Mouse (Mus musculus) lung, embryonic 15.5 days (tissue): ENCODE results near the gene Plxnb3. TPM values are rescaled to one million over a fixed set of nuclear protein-coding genes. Genes with fewer than 3 reads are reported as not detected.
A peak's percentile ranks its signal among the peaks of the same experiment; 100 is the strongest.
"Not testable (repeated sequence)": the region's sequence is repeated elsewhere in the genome, so short reads cannot be mapped to it uniquely, and the experiment has no call there.

Experiments
- ATAC-seq: fragments of 200-750 bp; cut with Nextera tagmentation; 2 replicates; pipeline ENCODE4 v1.8.0; 2017; ENCODE audit warnings: moderate number of reproducible peaks, borderline replicate concordance; ENCODE audit not compliant: low FRiP score, low TSS enrichment; ENCODE audit errors: extremely low read depth
- H3K27ac ChIP-seq: fragments of 300-500 bp; sonication (generic); 2 replicates; pipeline ENCODE4 v1.5.1; 2015; ENCODE audit warnings: moderate library complexity, mild to moderate bottlenecking, inconsistent platforms
- H3K27me3 ChIP-seq: fragments of 300-500 bp; sonication (generic); 2 replicates; pipeline ENCODE4 v1.6.1; 2015; ENCODE audit warnings: inconsistent platforms
- H3K36me3 ChIP-seq: fragments of 300-500 bp; sonication (generic); 2 replicates; pipeline ENCODE4 v1.6.1; 2015; ENCODE audit warnings: inconsistent platforms
- H3K4me1 ChIP-seq: fragments of 300-500 bp; sonication (generic); 2 replicates; pipeline ENCODE4 v1.6.1; 2015; ENCODE audit warnings: inconsistent platforms
- H3K4me2 ChIP-seq: fragments of 300-500 bp; sonication (generic); 2 replicates; pipeline ENCODE4 v1.6.1; 2015; ENCODE audit warnings: inconsistent platforms, mild to moderate bottlenecking, moderate library complexity
- H3K4me3 ChIP-seq: fragments of 300-500 bp; sonication (generic); 2 replicates; pipeline ENCODE4 v1.5.1; 2015; ENCODE audit warnings: mild to moderate bottlenecking, inconsistent platforms
- H3K9ac ChIP-seq: fragments of 300-500 bp; sonication (generic); 2 replicates; pipeline ENCODE4 v1.6.1; 2015; ENCODE audit warnings: inconsistent platforms
- H3K9me3 ChIP-seq: fragments of 300-500 bp; sonication (generic); 2 replicates; pipeline ENCODE4 v1.6.1; 2016; ENCODE audit warnings: inconsistent platforms
- WGBS: fragments of 180-500 bp; shearing (Covaris S2); methylation state at CpG from one replicate; pipeline ENCODE4 v1.1.7; 2015; 5-methylcytosine and 5-hydroxymethylcytosine counted together
- polyA plus RNA-seq: library from polyadenylated mRNA; unstranded; fragments of >200 nt; fragmentation: Nextera tagmentation; extraction: Ambion mirVana; gene quantifications from 2 replicates; pipeline ENCODE4 v1.2.1, GENCODE M21; 2015

Plxnb3 gene
- polyA plus RNA-seq, 1 experiment from 2014 or later = 0.30 TPM

GRCm38 (mm10) chrX:73739841-73740240, 17.0 kb upstream of the Plxnb3 start:
- not testable (repeated sequence) for H3K4me1 ChIP-seq, ATAC-seq, H3K27ac ChIP-seq, H3K4me2 ChIP-seq, H3K4me3 ChIP-seq, H3K27me3 ChIP-seq, H3K36me3 ChIP-seq, H3K9ac ChIP-seq, H3K9me3 ChIP-seq
- 87% methylated on average over 7 of the region's 7 CpGs for WGBS

DNA sequence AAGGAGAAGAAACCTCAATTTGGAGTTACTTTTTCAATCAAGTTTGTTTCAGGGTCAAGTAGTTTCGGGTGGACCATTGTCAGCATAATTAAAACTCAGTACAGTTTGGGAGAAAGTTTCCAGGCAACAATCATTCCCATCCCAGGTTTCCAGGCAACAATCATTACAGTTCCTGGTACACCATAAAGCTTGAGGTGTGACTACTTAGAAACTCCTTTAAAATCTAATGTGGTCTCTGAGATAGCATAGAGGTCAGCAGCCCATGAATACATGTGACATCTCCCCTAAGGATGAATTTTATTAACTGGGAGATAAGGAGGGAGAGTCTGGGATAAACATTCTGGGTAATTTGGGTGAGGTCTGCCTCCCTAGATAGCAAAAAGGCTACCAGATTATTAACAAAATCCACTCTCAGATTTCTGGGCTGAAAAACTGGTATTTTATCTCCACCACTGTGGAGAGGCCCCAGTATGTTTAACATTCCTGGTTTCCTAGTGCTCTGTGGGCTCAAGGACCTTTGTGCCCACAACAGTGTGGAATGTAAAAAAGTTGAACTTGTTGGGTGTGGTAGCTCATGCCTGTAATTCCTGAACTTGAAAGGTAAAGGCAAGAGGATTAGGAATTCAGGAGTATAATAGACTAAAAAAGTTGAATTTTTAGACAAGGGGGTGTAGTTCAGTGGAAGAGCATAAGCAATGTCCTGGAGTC, 12.0 kb upstream of the Plxnb3 start:
- Histone ChIP-seq H3K27ac (peak overlapping the region; percentile 76), H3K36me3 (no peaks in the 10 kb centered on the region), H3K9me3 (no peaks in the 10 kb centered on the region), H3K4me2 (no peak overlapping the region), H3K27me3 (no peaks in the 10 kb centered on the region), H3K9ac (no peak overlapping the region), H3K4me3 (no peak overlapping the region), H3K4me1 (no peaks in the 10 kb centered on the region)
- 33% methylated on average over 1 of the region's 1 CpGs for WGBS
- ATAC-seq = no peak

GRCm38 (mm10) chrX:73748977-73749376, 7.9 kb upstream of the Plxnb3 start:
- Histone ChIP-seq H3K9me3 (no peaks in the 10 kb centered on the region), H3K9ac (no peak overlapping the region), H3K4me1 (no peaks in the 10 kb centered on the region), H3K4me2 (no peak overlapping the region), H3K36me3 (no peaks in the 10 kb centered on the region), H3K4me3 (no peak overlapping the region), H3K27ac (no peak overlapping the region), H3K27me3 (no peaks in the 10 kb centered on the region)
- no peak for ATAC-seq
- 86% methylated on average over 1 of the region's 1 CpGs for WGBS

- 78% methylated on average over 13 of the region's 13 CpGs for WGBS
- H3K36me3 ChIP-seq = no peaks in the 10 kb centered on the region
Measured at GRCm38 (mm10) chrX:73758611-73759290, 1.9 kb downstream of the Plxnb3 start.

DNA sequence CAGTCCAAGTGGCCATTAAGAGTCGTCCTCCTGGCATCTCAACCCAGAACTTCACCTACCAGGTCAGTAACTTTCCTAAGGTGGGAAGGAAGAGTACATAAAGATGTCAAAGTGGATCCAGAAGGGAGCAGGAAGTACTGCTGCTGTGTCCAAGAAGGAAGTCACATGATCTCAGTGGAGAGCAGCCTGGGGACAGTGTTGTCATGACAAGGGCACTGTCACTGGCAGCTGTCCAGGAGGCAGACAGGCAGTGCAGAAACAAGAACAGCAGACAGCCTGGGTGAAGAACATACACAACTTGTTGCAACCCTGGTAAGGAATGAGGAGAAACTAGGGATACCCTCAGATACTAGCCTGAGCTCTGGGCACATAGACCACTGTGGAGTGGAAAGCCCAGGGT, 8.4 kb downstream of the Plxnb3 start:
- Histone ChIP-seq H3K27ac (no peak overlapping the region), H3K27me3 (no peaks in the 10 kb centered on the region), H3K4me3 (no peak overlapping the region), H3K4me2 (no peak overlapping the region), H3K9me3 (no peaks in the 10 kb centered on the region), H3K9ac (no peak overlapping the region), H3K36me3 (no peaks in the 10 kb centered on the region), H3K4me1 (peaks cover 5% of the 10 kb centered on the region; the same call in 1 of the 2 replicates)
- ATAC-seq = peak; percentile 53; the same call in 1 of the 2 replicates
- 42% methylated on average over 1 of the region's 1 CpGs for WGBS

More at GRCm38 (mm10) chrX:73758611-73759290, 1.9 kb downstream of the Plxnb3 start:
- Histone ChIP-seq H3K4me2 (no peak overlapping the region), H3K4me3 (no peak overlapping the region), H3K27me3 (no peaks in the 10 kb centered on the region), H3K4me1 (no peaks in the 10 kb centered on the region), H3K9ac (no peak overlapping the region), H3K27ac (no peak overlapping the region), H3K9me3 (no peaks in the 10 kb centered on the region)
- no peak for ATAC-seq

- 59% methylated on average over 9 of the region's 9 CpGs for WGBS
- Histone ChIP-seq H3K27ac (no peak overlapping the region), H3K27me3 (no peaks in the 10 kb centered on the region), H3K4me1 (peaks cover 5% of the 10 kb centered on the region; the same call in 1 of the 2 replicates), H3K9ac (no peak overlapping the region), H3K4me3 (no peak overlapping the region), H3K4me2 (no peak overlapping the region), H3K36me3 (no peaks in the 10 kb centered on the region), H3K9me3 (no peaks in the 10 kb centered on the region)
- ATAC-seq = 0 out of 2 replicates have a peak, but pooled peaks have one; percentile 20
Measured at GRCm38 (mm10) chrX:73767267-73767666, 10.4 kb downstream of the Plxnb3 start.

DNA sequence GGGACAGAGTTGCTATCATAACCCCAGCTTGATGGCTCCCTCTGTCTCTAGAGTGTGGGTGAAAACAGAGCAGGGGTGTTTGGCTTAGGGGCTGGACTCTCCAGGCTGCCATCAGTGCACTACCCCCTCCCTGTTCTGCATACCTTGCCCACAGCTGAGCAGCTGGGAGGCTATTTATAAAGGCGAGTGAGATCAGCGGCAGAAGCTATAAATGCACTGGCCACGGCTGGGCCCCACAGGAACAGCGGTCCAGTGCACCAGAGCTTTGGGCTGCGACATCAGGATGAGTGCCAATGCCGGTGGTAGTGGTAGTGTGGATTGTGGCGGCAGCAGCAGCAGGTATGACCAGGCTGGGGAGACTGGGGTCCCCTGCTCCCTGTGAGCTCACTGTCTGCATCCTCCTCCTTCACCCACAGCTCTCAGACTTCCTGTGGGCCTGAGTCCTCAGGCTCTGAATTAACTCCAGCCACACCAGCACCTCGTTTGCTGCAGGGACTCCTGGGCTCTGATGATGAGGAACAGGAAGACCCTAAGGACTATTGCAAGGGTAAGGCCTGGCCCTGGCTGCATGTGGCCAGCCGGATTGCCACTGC, 17.4 kb downstream of the Plxnb3 start, which contains the start of gene Srpk3:
Gene Srpk3, plus strand, starts transcription at position 238 of the 593 bp plus-strand sequence.
- H3K36me3 ChIP-seq = peaks cover 3% of the 10 kb centered on the region; the same call in 1 of the 2 replicates
- ATAC-seq = no peak
- 51% methylated on average over 9 of the region's 9 CpGs for WGBS
- H3K4me1 ChIP-seq = 0 out of 2 replicates have a peak, but pooled peaks cover 6% of the 10 kb centered on the region
- no peaks in the 10 kb centered on the region for H3K9me3 ChIP-seq
- no peak within 1 kb of the TSS for H3K4me3 ChIP-seq
- H3K9ac ChIP-seq = no peak within 1 kb of the TSS
- H3K4me2 ChIP-seq = no peak within 1 kb of the TSS
- no peak within 1 kb of the TSS; the same call in 1 of the 2 replicates for H3K27ac ChIP-seq
- H3K27me3 ChIP-seq = no peaks in the 10 kb centered on the region

GRCm38 (mm10) chrX:73774802-73775483, 18.1 kb downstream of the Plxnb3 start:
- Histone ChIP-seq H3K36me3 (peaks cover 3% of the 10 kb centered on the region), H3K4me3 (no peak overlapping the region), H3K9ac (no peak overlapping the region), H3K4me2 (no peak overlapping the region), H3K27ac (no peak overlapping the region), H3K9me3 (no peaks in the 10 kb centered on the region), H3K27me3 (no peaks in the 10 kb centered on the region), H3K4me1 (0 out of 2 replicates have a peak, but pooled peaks cover 6% of the 10 kb centered on the region)
- 67% methylated on average over 10 of the region's 10 CpGs for WGBS
- peak; percentile 74; the same call in 1 of the 2 replicates for ATAC-seq

GRCm38 (mm10) chrX:73782227-73782626, 25.3 kb downstream of the Plxnb3 start:
- Histone ChIP-seq H3K27me3 (no peaks in the 10 kb centered on the region), H3K36me3 (peaks cover 18% of the 10 kb centered on the region), H3K4me3 (no peak overlapping the region), H3K9ac (no peak overlapping the region), H3K4me2 (no peak overlapping the region), H3K9me3 (no peaks in the 10 kb centered on the region), H3K27ac (no peak overlapping the region), H3K4me1 (peaks cover 7% of the 10 kb centered on the region)
- no peak for ATAC-seq
- 94% methylated on average over 3 of the region's 3 CpGs for WGBS

GRCm38 (mm10) chrX:73785666-73786065, 28.8 kb downstream of the Plxnb3 start:
- no peak for ATAC-seq
- H3K27ac ChIP-seq = peak overlapping the region; percentile 92; the same call in 1 of the 2 replicates

GRCm38 (mm10) chrX:73786364-73787224, 29.7 kb downstream of the Plxnb3 start, which contains the start of the genes Idh3g and Ssr4:
Idh3g (minus strand) TSS chrX:73786897.
Ssr4 (plus strand) TSS chrX:73787028.
- ATAC-seq = peak; percentile 97
- peak within 1 kb of the TSS; percentile 92 for H3K27ac ChIP-seq
- H3K9me3 ChIP-seq = no peaks in the 10 kb centered on the region
- H3K4me1 ChIP-seq = peaks cover 15% of the 10 kb centered on the region
- peak within 1 kb of the TSS; percentile 72 for H3K9ac ChIP-seq
- peak within 1 kb of the TSS; percentile 59 for H3K4me2 ChIP-seq
- peak within 1 kb of the TSS; percentile 66 for H3K4me3 ChIP-seq
- WGBS = 10% methylated on average over 43 of the region's 52 CpGs
- no peaks in the 10 kb centered on the region for H3K27me3 ChIP-seq
- no peaks in the 10 kb centered on the region for H3K36me3 ChIP-seq

More at GRCm38 (mm10) chrX:73785666-73786065, 28.8 kb downstream of the Plxnb3 start:
- H3K9ac ChIP-seq = peak overlapping the region; percentile 62
- H3K9me3 ChIP-seq = no peaks in the 10 kb centered on the region
- H3K4me1 ChIP-seq = peaks cover 15% of the 10 kb centered on the region
- H3K27me3 ChIP-seq = no peaks in the 10 kb centered on the region
- 0 out of 2 replicates have a peak, but pooled peaks cover 8% of the 10 kb centered on the region for H3K36me3 ChIP-seq
- H3K4me2 ChIP-seq = peak overlapping the region; percentile 59
- peak overlapping the region; percentile 66 for H3K4me3 ChIP-seq
